13 mouse cellular contexts compared by ENCODE assay signal in the genomic region with DNA sequence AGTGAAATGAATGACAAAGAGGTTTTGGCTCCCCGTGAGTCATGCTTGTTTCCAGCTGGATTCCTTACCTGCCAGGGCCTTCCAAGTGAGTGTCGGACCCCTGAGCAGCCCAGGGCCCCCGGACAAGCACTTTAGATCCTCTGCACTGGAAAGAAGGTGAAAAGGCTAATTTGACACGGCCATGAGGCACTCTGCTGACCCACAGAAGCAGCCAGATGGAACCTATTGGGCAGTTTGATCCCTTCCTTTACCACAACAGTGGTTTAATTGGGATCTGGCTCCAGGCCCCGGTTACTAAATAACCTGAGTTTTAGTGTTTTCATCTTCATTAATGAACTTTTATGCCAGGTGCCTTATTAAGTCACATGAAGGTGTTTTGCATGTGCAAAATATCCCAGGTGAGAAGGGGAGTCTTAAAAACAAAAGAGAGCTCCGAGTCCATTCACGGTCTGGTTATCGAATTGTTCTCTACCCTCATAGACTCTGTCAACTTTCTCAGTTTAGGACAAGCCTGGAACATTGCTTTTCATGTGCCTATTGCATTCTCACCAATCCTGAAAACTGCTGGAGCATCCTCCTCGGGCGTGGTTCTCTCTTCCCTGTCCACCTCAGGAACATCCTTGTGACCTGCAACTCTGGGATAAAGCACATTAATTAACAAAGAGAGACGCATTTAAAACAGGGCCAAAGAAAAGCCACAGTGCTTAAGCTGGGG.
DNase-seq lines count a peak whose midpoint lies in the region; ATAC-seq lines count a peak whose summit lies in the region.
"Had no signal": no experiment of that assay in that cellular context is flagged by ENCODE, and none has a peak within 500 bp of the region (broad histone marks: within the 10 kb centered on the region; RNA-seq: fewer than 3 reads in every experiment).

No protein-coding gene starts in this region.

- H3K27ac ChIP-seq in hindbrain, embryonic 10.5 days: no peak overlapping the region
- no peak overlapping the region for H3K27ac ChIP-seq in hindbrain, embryonic 12.5 days
- H3K27ac ChIP-seq: liver, embryonic 13.5 days had no signal

- H3K27me3 ChIP-seq in hindbrain, embryonic 10.5 days (ENCODE audit: insufficient read depth, poor library complexity, severe bottlenecking): no peaks in the 10 kb centered on the region
- H3K27me3 ChIP-seq in hindbrain, embryonic 12.5 days: no peaks in the 10 kb centered on the region
- H3K27me3 ChIP-seq: liver, embryonic 13.5 days had no signal

- no peak for ATAC-seq in hindbrain, embryonic 12.5 days (ENCODE audit: low FRiP score)
- ATAC-seq: CD4-positive, CD25-positive, alpha-beta regulatory T cell, adult 4 months had no signal

- no peak overlapping the region for H3K9ac ChIP-seq in hindbrain, embryonic 12.5 days
- H3K9ac ChIP-seq: liver, embryonic 13.5 days had no signal

- no peak overlapping the region for H3K4me2 ChIP-seq in hindbrain, embryonic 12.5 days (replicated peaks)
- H3K4me2 ChIP-seq: liver, embryonic 13.5 days had no signal

- WGBS in hindbrain, embryonic 10.5 days: 40% methylated on average over 11 of the region's 11 CpGs
- 48% methylated on average over 11 of the region's 11 CpGs for WGBS in hindbrain, embryonic 12.5 days

- no peaks in the 10 kb centered on the region for H3K36me3 ChIP-seq in hindbrain, embryonic 10.5 days
- H3K36me3 ChIP-seq in hindbrain, embryonic 12.5 days: no peaks in the 10 kb centered on the region
- H3K36me3 ChIP-seq: liver, embryonic 13.5 days had no signal

- intact Hi-C loops in left cerebral cortex, postnatal 14 days (cut with DNase I): loop anchor here (5.0 kb wide), 3 partner anchors 109 to 284 kb away; no protein-coding TSS in a partner anchor

- peak; percentile 8 for DNase-seq in hindbrain, embryonic 10.5 days (ENCODE audit: low spot score)
- peak; percentile 52 for DNase-seq in Muller cell, postnatal 12 days (ENCODE audit: inconsistent ontology term)
- peak; percentile 2 for DNase-seq in embryo, embryonic 9.5 days (ENCODE audit: extremely low spot score)
- DNase-seq in kidney, postnatal 10 days: peak; percentile 59
- no peak for DNase-seq in c-Kit-positive CD71-positive TER-119-positive erythroid progenitor cells, embryonic 14.5 days (ENCODE audit: low spot score)
- DNase-seq in layer of hippocampus, postnatal 36 days: no peak
- DNase-seq in left cerebral cortex, postnatal 14 days (ENCODE audit: low spot score in 2 of 2): no peak
- DNase-seq: adrenal gland, postnatal 10 days; gastrocnemius, postnatal 10 days; liver, embryonic 13.5 days; lung, postnatal 14 days had no signal

- no peak overlapping the region for H3K4me3 ChIP-seq in hindbrain, embryonic 10.5 days
- no peak overlapping the region for H3K4me3 ChIP-seq in hindbrain, embryonic 12.5 days
- H3K4me3 ChIP-seq: liver, embryonic 13.5 days had no signal

- H3K9me3 ChIP-seq in hindbrain, embryonic 10.5 days: no peaks in the 10 kb centered on the region
- H3K9me3 ChIP-seq in hindbrain, embryonic 12.5 days (replicated peaks): no peaks in the 10 kb centered on the region
- H3K9me3 ChIP-seq: liver, embryonic 13.5 days had no signal

- peaks cover 19% of the 10 kb centered on the region for H3K4me1 ChIP-seq in hindbrain, embryonic 10.5 days (replicated peaks)
- H3K4me1 ChIP-seq in hindbrain, embryonic 12.5 days: peaks cover 5% of the 10 kb centered on the region
- H3K4me1 ChIP-seq: liver, embryonic 13.5 days had no signal

Comparison
In these comparisons a context has a peak if more than half of its experiments do, and no peak if none do; other contexts are left out.
1. DNase-seq: peak in hindbrain, embryonic 10.5 days (single experiment), Muller cell, postnatal 12 days (single experiment), embryo, embryonic 9.5 days (single experiment) and kidney, postnatal 10 days (single experiment); none in c-Kit-positive CD71-positive TER-119-positive erythroid progenitor cells, embryonic 14.5 days (single experiment), layer of hippocampus, postnatal 36 days (0 of 2) and left cerebral cortex, postnatal 14 days (0 of 2).